Mouse (Mus musculus) neural tube, embryonic 13.5 days (tissue): Measurements from ENCODE around the gene Gng7. TPM values are rescaled to one million over a fixed set of nuclear protein-coding genes. Genes with fewer than 3 reads are reported as not detected.

Source experiments
- ATAC-seq: fragments of 200-750 bp; cut with Nextera tagmentation; 2 replicates; pipeline ENCODE4 v1.8.0; 2017; ENCODE audit warnings: low read depth, mild to moderate bottlenecking, moderate TSS enrichment, moderate library complexity
- H3K27ac ChIP-seq: fragments of 300-500 bp; sonication (generic); replicated peaks from 2 replicates; pipeline ENCODE4 v1.5.1; 2015; ENCODE audit warnings: moderate library complexity, mild to moderate bottlenecking, inconsistent platforms
- H3K27me3 ChIP-seq: fragments of 300-500 bp; sonication (generic); 2 replicates; pipeline ENCODE4 v1.6.1; 2015; ENCODE audit warnings: mild to moderate bottlenecking, inconsistent platforms
- H3K36me3 ChIP-seq: fragments of 300-500 bp; sonication (generic); 2 replicates; pipeline ENCODE4 v1.6.1; 2015; ENCODE audit warnings: mild to moderate bottlenecking, inconsistent platforms
- H3K4me1 ChIP-seq: fragments of 300-500 bp; sonication (generic); replicated peaks from 2 replicates; pipeline ENCODE4 v1.6.1; 2015; ENCODE audit warnings: inconsistent platforms
- H3K4me2 ChIP-seq: fragments of 300-500 bp; sonication (generic); 2 replicates; pipeline ENCODE4 v1.6.1; 2015; ENCODE audit warnings: inconsistent platforms, mild to moderate bottlenecking, moderate library complexity
- H3K4me3 ChIP-seq: fragments of 300-500 bp; sonication (generic); 2 replicates; pipeline ENCODE4 v1.5.1; 2015; ENCODE audit warnings: mild to moderate bottlenecking, inconsistent platforms
- H3K9ac ChIP-seq: fragments of 300-500 bp; sonication (generic); 2 replicates; pipeline ENCODE4 v1.6.1; 2015; ENCODE audit warnings: moderate library complexity, mild to moderate bottlenecking, inconsistent platforms
- H3K9me3 ChIP-seq: fragments of 300-500 bp; sonication (generic); 2 replicates; pipeline ENCODE4 v1.6.1; 2016; ENCODE audit warnings: inconsistent platforms
- WGBS: fragments of 180-500 bp; shearing (Covaris S2); methylation state at CpG from one replicate; pipeline ENCODE4 v1.1.7; 2015; 5-methylcytosine and 5-hydroxymethylcytosine counted together
- polyA plus RNA-seq: library from polyadenylated mRNA; unstranded; fragments of >200 nt; fragmentation: Nextera tagmentation; extraction: Ambion mirVana; gene quantifications from 2 replicates; pipeline ENCODE4 v1.2.1, GENCODE M21; 2015

Gene Gng7
- polyA plus RNA-seq, 1 experiment from 2014 or later, result 17.4 TPM

GRCm38 (mm10) chr10:80972071-80972987 is 42.4 kb downstream of the Gng7 start:
- Histone ChIP-seq H3K36me3 (no peaks in the 10 kb centered on the region), H3K27ac (no peak overlapping the region), H3K9ac (no peak overlapping the region), H3K9me3 (no peaks in the 10 kb centered on the region), H3K4me3 (no peak overlapping the region), H3K4me2 (no peak overlapping the region), H3K4me1 (peaks cover 17% of the 10 kb centered on the region), H3K27me3 (0 out of 2 replicates have a peak, but pooled peaks cover 4% of the 10 kb centered on the region)
- peak; percentile 56 for ATAC-seq
- 49% methylated on average over 11 of the region's 11 CpGs for WGBS

GRCm38 (mm10) chr10:80971533-80971932 is 43.2 kb downstream of the Gng7 start:
- no peak; the same call in 1 of the 2 replicates for ATAC-seq
- H3K36me3 ChIP-seq, result no peaks in the 10 kb centered on the region
- no peak overlapping the region for H3K4me3 ChIP-seq
- H3K9ac ChIP-seq, result no peak overlapping the region
- H3K9me3 ChIP-seq, result no peaks in the 10 kb centered on the region
- peaks cover 23% of the 10 kb centered on the region for H3K4me1 ChIP-seq
- 0 out of 2 replicates have a peak, but pooled peaks cover 4% of the 10 kb centered on the region for H3K27me3 ChIP-seq
- 79% methylated on average over 15 of the region's 15 CpGs for WGBS
- no peak overlapping the region for H3K4me2 ChIP-seq
- H3K27ac ChIP-seq, result no peak overlapping the region

- peaks cover 23% of the 10 kb centered on the region for H3K4me1 ChIP-seq
- H3K9me3 ChIP-seq, result no peaks in the 10 kb centered on the region
- 80% methylated on average over 8 of the region's 8 CpGs for WGBS
- H3K9ac ChIP-seq, result no peak overlapping the region
- 0 out of 2 replicates have a peak, but pooled peaks cover 4% of the 10 kb centered on the region for H3K27me3 ChIP-seq
- H3K4me2 ChIP-seq, result no peak overlapping the region
- H3K27ac ChIP-seq, result no peak overlapping the region
- ATAC-seq, result no peak
- H3K36me3 ChIP-seq, result no peaks in the 10 kb centered on the region
- no peak overlapping the region for H3K4me3 ChIP-seq
Measured at GRCm38 (mm10) chr10:80970159-80970558, 44.6 kb downstream of the Gng7 start.

GRCm38 (mm10) chr10:80969298-80969697 is 45.4 kb downstream of the Gng7 start:
- Histone ChIP-seq H3K4me1 (peaks cover 23% of the 10 kb centered on the region), H3K27me3 (0 out of 2 replicates have a peak, but pooled peaks cover 4% of the 10 kb centered on the region), H3K4me2 (no peak overlapping the region), H3K9ac (no peak overlapping the region), H3K36me3 (no peaks in the 10 kb centered on the region), H3K9me3 (no peaks in the 10 kb centered on the region), H3K4me3 (no peak overlapping the region), H3K27ac (no peak overlapping the region)
- WGBS, result 74% methylated on average over 3 of the region's 3 CpGs
- no peak for ATAC-seq

GRCm38 (mm10) chr10:80968106-80968505 is 46.6 kb downstream of the Gng7 start:
- H3K9ac ChIP-seq, result no peak overlapping the region
- H3K27me3 ChIP-seq, result no peaks in the 10 kb centered on the region
- H3K36me3 ChIP-seq, result no peaks in the 10 kb centered on the region
- H3K4me3 ChIP-seq, result no peak overlapping the region
- H3K4me1 ChIP-seq, result peaks cover 29% of the 10 kb centered on the region
- no peaks in the 10 kb centered on the region for H3K9me3 ChIP-seq
- WGBS, result 86% methylated on average over 4 of the region's 4 CpGs
- no peak overlapping the region for H3K4me2 ChIP-seq
- H3K27ac ChIP-seq, result no peak overlapping the region
- ATAC-seq, result no peak

- H3K27ac ChIP-seq, result no peak overlapping the region
- no peaks in the 10 kb centered on the region for H3K27me3 ChIP-seq
- ATAC-seq, result no peak
- H3K36me3 ChIP-seq, result no peaks in the 10 kb centered on the region
- no peak overlapping the region for H3K4me2 ChIP-seq
- H3K9me3 ChIP-seq, result no peaks in the 10 kb centered on the region
- H3K9ac ChIP-seq, result no peak overlapping the region
- H3K4me3 ChIP-seq, result no peak overlapping the region
- 49% methylated on average over 3 of the region's 3 CpGs for WGBS
- peaks cover 20% of the 10 kb centered on the region for H3K4me1 ChIP-seq
Measured at GRCm38 (mm10) chr10:80967101-80967656, 47.6 kb downstream of the Gng7 start.

GRCm38 (mm10) chr10:80966296-80966695 is 48.4 kb downstream of the Gng7 start:
- Histone ChIP-seq H3K27me3 (no peaks in the 10 kb centered on the region), H3K9me3 (no peaks in the 10 kb centered on the region), H3K27ac (no peak overlapping the region), H3K36me3 (no peaks in the 10 kb centered on the region), H3K4me1 (peaks cover 22% of the 10 kb centered on the region), H3K4me3 (no peak overlapping the region), H3K4me2 (no peak overlapping the region), H3K9ac (no peak overlapping the region)
- no peak for ATAC-seq
- WGBS, result 66% methylated on average over 12 of the region's 12 CpGs

GRCm38 (mm10) chr10:80963031-80963975 is 51.4 kb downstream of the Gng7 start:
- H3K27ac ChIP-seq, result no peak overlapping the region
- 55% methylated on average over 12 of the region's 12 CpGs for WGBS
- no peak for ATAC-seq

GRCm38 (mm10) chr10:80962585-80962984 is 52.2 kb downstream of the Gng7 start:
- Histone ChIP-seq H3K4me3 (no peak overlapping the region), H3K9me3 (no peaks in the 10 kb centered on the region), H3K4me1 (peaks cover 29% of the 10 kb centered on the region), H3K9ac (no peak overlapping the region), H3K27me3 (no peaks in the 10 kb centered on the region), H3K36me3 (no peaks in the 10 kb centered on the region), H3K27ac (no peak overlapping the region), H3K4me2 (no peak overlapping the region)
- ATAC-seq, result no peak
- WGBS, result 79% methylated on average over 5 of the region's 5 CpGs

More at GRCm38 (mm10) chr10:80963031-80963975, 51.4 kb downstream of the Gng7 start:
- Histone ChIP-seq H3K4me1 (peaks cover 30% of the 10 kb centered on the region), H3K4me2 (no peak overlapping the region), H3K27me3 (no peaks in the 10 kb centered on the region), H3K36me3 (no peaks in the 10 kb centered on the region), H3K9ac (no peak overlapping the region), H3K4me3 (no peak overlapping the region), H3K9me3 (no peaks in the 10 kb centered on the region)

- Histone ChIP-seq H3K4me1 (peaks cover 24% of the 10 kb centered on the region), H3K4me2 (no peak overlapping the region), H3K27ac (no peak overlapping the region), H3K9me3 (no peaks in the 10 kb centered on the region), H3K9ac (no peak overlapping the region), H3K36me3 (no peaks in the 10 kb centered on the region), H3K27me3 (no peaks in the 10 kb centered on the region), H3K4me3 (no peak overlapping the region)
- 60% methylated on average over 10 of the region's 10 CpGs for WGBS
- no peak for ATAC-seq
Measured at GRCm38 (mm10) chr10:80962051-80962472, 52.7 kb downstream of the Gng7 start.

- Histone ChIP-seq H3K9me3 (no peaks in the 10 kb centered on the region), H3K9ac (0 out of 2 replicates have a peak overlapping the region, but pooled peaks have one; percentile 26), H3K4me2 (no peak overlapping the region), H3K4me3 (no peak overlapping the region), H3K27me3 (no peaks in the 10 kb centered on the region), H3K4me1 (peaks cover 21% of the 10 kb centered on the region; the same call in 1 of the 2 replicates), H3K36me3 (no peaks in the 10 kb centered on the region), H3K27ac (0 out of 2 replicates have a peak overlapping the region, but pooled peaks have one; percentile 20)
- no peak for ATAC-seq
- 13% methylated on average over 16 of the region's 16 CpGs for WGBS
Measured at GRCm38 (mm10) chr10:80960551-80961508, 53.9 kb downstream of the Gng7 start.
